Mouse (Mus musculus): ENCODE results near the gene Acsl1.

GRCm38 (mm10) chr8:46543662-46544061 lies 72.8 kb downstream of the Acsl1 start:
- TF ChIP-seq CTCF (conservative IDR thresholded peaks at IDR 0.05; ENCODE audit: low read length) (no peak), NANOG (IDR thresholded peaks at IDR 0.05; ENCODE audit: borderline replicate concordance, low read length) (no peak), POU5F1 (IDR thresholded peaks at IDR 0.05; ENCODE audit: borderline replicate concordance, low read length) (no peak)

Data from E14TG2a.4 (cell line).